In genomic region chr5:137937238-137937637, GRCm38 (mm10) we compare ENCODE assay signal across 18 mouse cellular contexts. TPM values are rescaled to one million over a fixed set of nuclear protein-coding genes. Genes with fewer than 3 reads are reported as not detected.
DNase-seq lines count a peak whose midpoint lies in the region; TF ChIP-seq lines count a peak whose summit lies in the region.
"Had no signal": no experiment of that assay in that cellular context is flagged by ENCODE, and none has a peak within 500 bp of the region (broad histone marks: within the 10 kb centered on the region; RNA-seq: fewer than 3 reads in every experiment).

No protein-coding gene starts in this region.

- peaks cover 40% of the 10 kb centered on the region for H3K4me1 ChIP-seq in E14TG2a.4 (replicated peaks; ENCODE audit: low read depth, low read length)
- H3K4me1 ChIP-seq: embryonic facial prominence, embryonic 13.5 days; forebrain, embryonic 10.5 days; heart, embryonic 12.5 days; liver, embryonic 15.5 days had no signal

- H3K4me3 ChIP-seq in layer of hippocampus, adult 2 months: no peak overlapping the region
- H3K4me3 ChIP-seq in E14TG2a.4 (replicated peaks; ENCODE audit: low read length): no peak overlapping the region
- H3K4me3 ChIP-seq: embryonic facial prominence, embryonic 13.5 days; forebrain, embryonic 10.5 days; heart, embryonic 12.5 days; liver, embryonic 15.5 days had no signal

- peak; percentile 55 for TF ChIP-seq CTCF in layer of hippocampus, adult 2 months (conservative IDR thresholded peaks at IDR 0.05)
- TF ChIP-seq CTCF in E14TG2a.4 (conservative IDR thresholded peaks at IDR 0.05; ENCODE audit: low read length): peak; percentile 57

- no peaks in the 10 kb centered on the region for H3K36me3 ChIP-seq in E14TG2a.4 (ENCODE audit: insufficient read depth, low read length)
- H3K36me3 ChIP-seq: embryonic facial prominence, embryonic 13.5 days; forebrain, embryonic 10.5 days; heart, embryonic 12.5 days; liver, embryonic 15.5 days had no signal

- peaks cover 10% of the 10 kb centered on the region; the same call in 1 of the 2 replicates for H3K9me3 ChIP-seq in E14TG2a.4 (ENCODE audit: low read length)
- H3K9me3 ChIP-seq: embryonic facial prominence, embryonic 13.5 days; forebrain, embryonic 10.5 days; liver, embryonic 15.5 days had no signal

- no peaks in the 10 kb centered on the region for H3K27me3 ChIP-seq in E14TG2a.4 (ENCODE audit: insufficient read depth, low read length)
- H3K27me3 ChIP-seq: embryonic facial prominence, embryonic 13.5 days; heart, embryonic 12.5 days; liver, embryonic 15.5 days had no signal

- no peak overlapping the region for H3K27ac ChIP-seq in layer of hippocampus, adult 2 months
- H3K27ac ChIP-seq: embryonic facial prominence, embryonic 13.5 days; forebrain, embryonic 10.5 days; liver, embryonic 15.5 days; macrophage had no signal

- DNase-seq in layer of hippocampus, adult 2 months (ENCODE audit: low spot score in 2 of 2): no peak
- no peak for DNase-seq in layer of hippocampus, postnatal 14 days (ENCODE audit: low spot score in 2 of 2)
- DNase-seq in 416B (ENCODE audit: low read depth) (peak; percentile 41), ZHBTc4 (ENCODE audit: low read depth, low spot score) (peak; percentile 73)
- DNase-seq in frontal cortex, postnatal 14 days (ENCODE audit: low spot score in 2 of 2): no peak
- DNase-seq in cerebellum, adult 9-10 months: no peak
- DNase-seq: heart, postnatal 4 days; kidney, postnatal 10 days; layer of hippocampus, adult 9-11 months; midbrain, embryonic 14.5 days; right cerebral cortex, postnatal 25 days had no signal

RNA-seq across cellular contexts. Expression of gene Cyp3a13, which starts 15.8 kb away (rescaled TPM):
- total RNA-seq in layer of hippocampus, adult 2 months (2021): under 1 TPM; 0.22 to 0.23 TPM
- total RNA-seq in layer of hippocampus, postnatal 14 days (2021): under 1 TPM in 1 of 2 experiments, not detected in 1; 0.29 TPM

RNA-seq across cellular contexts. Expression of gene Gjc3, which starts 25.7 kb away (rescaled TPM):
- total RNA-seq in layer of hippocampus, adult 2 months (2021): 10 to 100 TPM; 23.1 to 24.3 TPM
- 10 to 100 TPM; 25.4 to 25.7 TPM for total RNA-seq in layer of hippocampus, postnatal 14 days (2021)

RNA-seq across cellular contexts. Expression of gene Azgp1, which starts 44.1 kb away (rescaled TPM):
- not detected for total RNA-seq in layer of hippocampus, adult 2 months (2021)
- total RNA-seq in layer of hippocampus, postnatal 14 days (2021): not detected
- total RNA-seq: heart, postnatal 4 days; left cerebral cortex, postnatal 25 days had no signal

Comparison
In these comparisons a context has a peak if more than half of its experiments do, and no peak if none do; other contexts are left out.
1. DNase-seq: peak in 416B (single experiment) and ZHBTc4 (single experiment); none in layer of hippocampus, adult 2 months (0 of 2), layer of hippocampus, postnatal 14 days (0 of 2), frontal cortex, postnatal 14 days (0 of 2) and cerebellum, adult 9-10 months (single experiment).